Mouse (Mus musculus) left cerebral cortex, postnatal 14 days (tissue): ENCODE results near the gene Lipi. TPM values are rescaled to one million over a fixed set of nuclear protein-coding genes. Genes with fewer than 3 reads are reported as not detected.
A peak's percentile ranks its signal among the peaks of the same experiment; 100 is the strongest.

Source experiments
- DNase-seq, 2 experiments: peaks; one replicate each; pipeline ENCODE4 v3.0.0; 2021 to 2022; ENCODE audit warnings: low spot score in 2 of 2, mixed read lengths in 1 of 2
- intact Hi-C: fragments of 180-260 bp; cut with DNase I; formaldehyde crosslinking; loops from one replicate; pipeline ENCODE4 v1.15.1; 2025
- long read RNA-seq, 2 experiments: library from polyadenylated mRNA; stranded (forward); transcript quantifications; one replicate each; pipeline ENCODE4 v2.0.0; 2021
- total RNA-seq, 2 experiments: library from RNA; stranded (reverse); gene quantifications; 2 replicates each; pipeline ENCODE4 v1.2.3; 2021

Gene Lipi
- total RNA-seq = not detected
- long read RNA-seq, experiment 1 = 0 reads
- long read RNA-seq, experiment 2 = 0 reads

DNA sequence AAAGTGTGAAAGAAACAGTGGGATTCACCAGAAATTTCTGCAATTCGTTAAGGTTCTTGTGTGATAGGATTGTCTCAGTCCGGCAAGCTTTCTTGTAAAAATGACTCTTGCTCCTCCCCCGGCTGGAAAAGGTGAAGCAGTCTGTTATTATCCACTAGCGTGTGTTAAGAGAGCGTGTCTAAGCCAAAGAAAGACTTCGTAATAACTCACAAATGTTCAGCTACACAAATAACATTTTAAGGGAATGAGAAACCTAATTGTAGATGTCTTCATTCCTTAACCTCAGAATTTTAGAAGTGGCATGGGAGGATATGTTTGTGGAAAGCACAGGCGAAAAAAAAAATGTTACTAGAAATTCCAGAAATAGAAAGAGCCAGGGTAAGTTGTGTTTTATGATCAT is at the start of gene Lipi:
Gene Lipi (minus strand): TSS at position 101 of the 400 bp plus-strand sequence.
- no peak for DNase-seq
- intact Hi-C loops = no loop called here

DNA sequence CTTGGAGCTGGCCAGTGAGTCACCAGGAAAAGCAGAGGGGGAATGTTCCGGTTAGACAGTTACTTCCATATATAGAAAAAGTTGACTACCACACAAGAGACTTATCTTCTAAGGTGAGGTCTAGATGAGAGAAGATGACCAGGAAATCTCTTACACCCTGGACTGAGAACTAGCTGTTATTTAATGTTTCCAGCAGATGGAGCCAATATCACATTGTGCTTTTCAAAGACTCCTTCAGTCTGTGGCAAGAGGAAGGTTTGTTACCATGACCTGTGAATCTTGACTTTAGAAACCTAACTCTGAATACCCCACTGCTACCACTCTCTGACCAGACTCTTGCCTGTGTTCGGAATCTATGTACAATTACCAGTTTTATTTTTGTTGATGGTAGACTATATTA is 42.0 kb upstream of the Lipi start:
- no peak for DNase-seq
- intact Hi-C loops = loop anchor here (5.0 kb wide), 1 partner anchor 1274 kb away; no protein-coding TSS in a partner anchor

DNA sequence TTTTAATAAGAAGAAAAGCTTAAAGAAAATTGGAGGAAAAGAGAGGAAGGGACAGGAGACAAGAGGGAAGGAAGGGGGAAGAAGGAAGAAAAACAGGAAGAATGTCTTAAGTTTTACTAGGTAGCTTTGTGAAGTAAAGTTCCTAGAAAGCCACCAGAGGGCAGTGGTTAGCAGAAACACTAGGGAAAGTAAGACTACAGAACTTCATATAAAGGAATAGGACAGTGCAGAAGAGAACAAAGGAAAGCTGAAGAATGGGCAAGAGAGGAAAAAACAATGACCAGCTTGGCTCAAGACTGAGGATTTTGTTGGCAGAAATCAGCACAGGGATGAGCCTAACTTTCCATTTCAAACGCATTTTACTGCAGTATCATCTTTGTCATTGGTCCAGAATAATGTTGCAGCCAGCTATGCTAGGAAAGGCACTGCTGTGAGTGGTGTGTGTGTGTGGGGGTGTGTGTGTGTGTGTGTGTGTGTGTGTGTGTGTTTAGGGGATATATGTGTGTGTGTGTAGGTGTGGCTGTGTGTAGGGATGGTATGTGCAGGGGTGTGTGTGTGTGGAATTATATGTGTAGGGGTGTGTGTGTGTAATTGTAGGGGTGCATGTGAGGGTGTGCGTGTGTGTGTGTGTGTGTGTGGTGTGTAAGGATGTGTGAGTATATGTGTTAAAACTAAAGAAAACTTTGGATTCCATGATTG is 31.9 kb upstream of the Lipi start:
- intact Hi-C loops = loop anchor here (5.0 kb wide), 1 partner anchor 1280 kb away; no protein-coding TSS in a partner anchor
- peak in 1 of 2 experiments; percentile 45 for DNase-seq

DNA sequence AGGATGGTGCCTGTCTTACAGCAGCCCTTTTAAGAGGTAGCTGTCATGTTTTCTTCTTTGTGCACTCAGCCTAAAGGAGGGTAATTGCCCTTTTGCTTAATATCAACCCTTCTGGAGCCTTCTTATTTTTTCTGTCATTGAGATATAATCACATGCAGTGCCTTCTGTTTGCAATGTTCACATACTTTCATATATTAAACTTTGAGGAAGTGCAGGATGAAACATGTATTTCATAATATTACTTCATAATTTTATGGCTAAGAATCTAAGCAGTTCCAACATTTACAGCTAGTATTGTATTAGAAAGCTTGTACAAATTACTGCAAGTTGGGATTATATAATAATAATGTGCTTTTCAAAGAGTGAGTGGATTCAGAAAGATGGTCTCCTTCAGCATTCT is 26.7 kb upstream of the Lipi start:
- intact Hi-C loops = no loop called here
- no peak for DNase-seq

DNA sequence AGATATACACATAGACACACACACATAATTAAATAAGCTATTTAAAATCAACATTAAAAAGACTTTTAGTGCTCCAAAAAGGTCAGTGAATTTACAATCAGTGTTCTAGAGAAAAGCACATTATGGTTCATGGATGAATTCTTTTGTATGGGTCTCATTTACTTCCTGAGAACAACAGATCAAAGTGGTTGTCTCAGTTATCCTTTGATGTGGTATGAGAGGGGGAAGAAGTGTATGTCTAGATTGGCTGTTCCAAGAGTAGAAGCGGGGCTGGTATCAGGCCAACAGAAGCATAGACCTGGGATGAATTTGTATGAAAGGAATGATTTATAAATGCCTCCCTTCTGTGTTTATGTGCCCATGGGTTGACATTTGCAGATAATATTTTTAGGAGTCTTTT is 20.6 kb upstream of the Lipi start:
- intact Hi-C loops = no loop called here
- no peak for DNase-seq

DNA sequence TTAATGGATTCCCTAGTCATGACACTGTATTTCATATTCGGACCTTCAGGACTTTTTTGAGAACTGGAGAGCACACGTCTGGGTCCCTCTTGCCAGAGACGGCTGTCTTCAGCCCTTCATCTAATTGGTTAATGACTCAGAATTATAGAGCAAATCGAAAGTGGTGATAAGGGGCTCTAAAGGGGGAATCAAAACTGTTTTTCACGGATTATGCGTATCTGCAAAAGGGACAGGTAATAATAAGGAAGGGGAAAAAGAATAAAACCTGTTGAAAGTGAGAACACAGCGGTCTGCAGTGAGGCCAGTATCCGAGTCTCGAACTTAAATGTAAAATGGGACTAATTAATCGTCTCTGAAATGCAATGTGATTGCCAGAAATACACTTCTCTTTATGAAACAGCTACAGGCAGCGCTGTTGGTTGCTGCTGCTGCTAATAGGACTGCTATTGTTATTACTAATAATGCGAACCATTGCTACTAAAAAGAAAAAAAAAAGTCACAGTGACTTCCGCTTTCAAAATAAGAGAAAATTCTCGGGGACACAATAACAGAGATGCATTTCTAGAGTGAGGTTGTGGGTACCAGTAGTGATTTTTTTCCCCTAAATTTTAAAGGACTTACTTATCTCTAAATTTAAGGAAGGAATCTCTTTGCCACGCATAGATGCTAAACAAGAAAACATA is 7.8 kb upstream of the Lipi start:
- no peak for DNase-seq
- intact Hi-C loops = no loop called here

DNA sequence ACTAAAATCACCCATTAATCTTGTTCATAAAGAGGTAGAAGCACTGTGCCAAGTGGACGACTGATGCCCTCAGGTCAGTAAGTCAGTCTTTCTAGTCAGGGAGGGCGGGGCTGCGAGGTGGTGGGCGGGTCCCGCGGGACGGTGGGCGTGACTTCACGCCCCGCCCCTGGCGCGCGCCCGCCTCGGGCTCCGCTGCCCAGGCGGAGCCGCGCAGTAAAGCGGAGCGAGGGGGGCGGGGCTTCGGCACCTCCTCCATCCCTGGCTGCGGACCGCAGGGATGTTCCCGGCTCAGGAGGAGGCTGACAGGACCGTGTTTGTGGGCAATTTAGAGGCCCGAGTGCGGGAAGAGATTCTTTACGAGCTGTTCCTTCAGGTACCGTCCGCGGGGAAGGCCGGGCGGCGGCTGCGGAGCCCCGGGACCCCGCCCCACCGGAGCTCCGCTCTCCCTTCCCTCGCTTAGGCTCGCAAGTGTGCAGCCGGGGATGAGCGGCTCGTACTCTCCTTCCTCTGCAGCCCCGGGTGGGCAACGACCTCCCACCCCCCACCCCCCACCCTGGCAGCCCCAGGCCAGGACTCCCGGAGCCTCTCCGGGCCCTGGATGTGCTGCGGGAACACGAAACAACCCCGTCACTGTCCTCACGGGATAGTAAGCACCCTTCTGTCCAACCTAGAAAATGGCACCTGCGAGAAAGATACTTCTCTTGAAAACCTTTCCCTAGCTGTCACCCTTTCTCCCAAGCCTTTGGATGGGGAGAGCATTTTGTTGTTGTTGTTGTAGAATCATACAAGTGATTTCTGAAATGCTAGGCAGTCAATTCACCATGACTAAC is 7.0 kb upstream of the Lipi start, which contains the start of gene Rbm11:
Gene Rbm11 (plus strand): TSS at position 174 of the 830 bp plus-strand sequence.
- intact Hi-C loops = no loop called here
- peak; percentile 60 to 79 for DNase-seq

DNA sequence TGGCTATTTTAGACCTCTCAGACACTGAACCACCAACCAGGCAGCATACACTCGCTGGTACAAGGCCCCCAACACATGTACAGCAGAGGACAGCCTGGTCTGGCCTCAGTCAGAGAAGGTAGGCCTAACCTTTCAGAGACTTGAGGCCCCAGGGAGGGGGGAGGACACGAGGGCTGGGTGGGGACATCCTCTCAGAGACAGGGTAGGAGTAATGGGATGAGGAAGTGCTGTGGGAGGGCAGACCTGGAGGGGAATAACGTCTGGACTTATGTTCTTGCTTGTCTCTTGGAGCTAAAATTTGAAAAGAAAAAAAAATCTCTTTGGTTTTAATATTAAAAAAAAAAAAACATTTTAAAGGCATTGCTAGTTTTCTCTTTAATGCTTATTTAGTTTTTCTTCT is 605 bp upstream of the Lipi start:
- intact Hi-C loops = no loop called here
- no peak for DNase-seq

DNA sequence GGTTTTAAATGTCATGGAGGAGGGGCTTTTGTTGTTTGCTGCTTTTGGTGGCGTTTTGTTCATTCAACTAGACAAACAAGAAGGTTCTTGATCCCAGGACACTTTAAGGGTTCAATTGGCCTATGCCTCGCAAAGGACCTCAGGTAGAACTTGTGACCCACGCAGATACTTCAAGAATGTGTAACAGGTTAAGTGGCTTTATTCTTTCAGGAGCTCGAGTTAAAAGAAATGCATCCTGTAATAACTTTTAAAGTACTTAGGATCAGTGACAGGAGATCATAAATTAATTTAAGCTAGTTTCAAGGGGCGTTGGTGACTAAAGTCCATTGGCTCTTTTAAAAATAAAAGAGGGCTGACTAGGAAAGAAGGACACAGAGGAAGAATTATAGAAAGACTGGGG is 3.6 kb downstream of the Lipi start:
- intact Hi-C loops = no loop called here
- no peak for DNase-seq

DNA sequence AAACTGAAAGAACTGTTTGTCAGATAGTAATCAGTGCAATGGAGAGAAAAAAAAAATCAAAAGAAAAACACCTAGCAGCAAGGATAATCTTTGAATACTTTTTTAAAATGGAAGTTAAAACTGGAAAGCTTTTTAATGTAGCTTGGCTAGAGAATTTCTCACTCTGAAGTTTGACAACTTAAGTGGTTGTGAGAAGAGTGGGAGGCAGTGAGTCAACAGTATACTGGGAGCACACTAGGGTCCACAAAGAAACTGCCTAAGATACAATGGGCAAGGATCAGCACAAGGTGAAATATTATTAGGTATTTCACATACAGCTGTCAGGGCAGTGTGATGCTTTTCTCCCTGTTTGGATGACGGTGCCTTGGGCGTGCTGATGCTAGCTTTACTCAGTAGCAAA is 23.0 kb downstream of the Lipi start:
- DNase-seq = no peak
- intact Hi-C loops = no loop called here

DNA sequence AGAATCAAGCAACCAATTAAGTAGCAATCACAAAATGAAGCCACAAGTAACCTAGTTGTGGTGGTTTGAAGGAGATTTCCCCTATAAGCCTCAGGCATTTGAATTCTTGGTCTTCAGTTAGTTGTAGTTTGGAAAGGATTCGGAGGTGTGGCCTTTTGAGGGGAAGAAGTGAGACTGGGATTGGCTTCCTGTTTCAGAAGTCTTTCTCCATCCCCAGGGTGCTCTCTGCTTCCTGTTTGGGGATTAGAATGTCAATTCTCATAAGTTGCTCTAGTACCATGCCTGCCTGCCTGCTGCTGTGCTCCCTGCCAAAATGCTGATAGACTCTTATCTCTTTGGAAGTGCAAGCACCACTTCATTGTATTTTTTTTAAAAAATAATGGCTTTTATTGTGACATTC is 40.6 kb downstream of the Lipi start:
- no peak for DNase-seq
- intact Hi-C loops = no loop called here

DNA sequence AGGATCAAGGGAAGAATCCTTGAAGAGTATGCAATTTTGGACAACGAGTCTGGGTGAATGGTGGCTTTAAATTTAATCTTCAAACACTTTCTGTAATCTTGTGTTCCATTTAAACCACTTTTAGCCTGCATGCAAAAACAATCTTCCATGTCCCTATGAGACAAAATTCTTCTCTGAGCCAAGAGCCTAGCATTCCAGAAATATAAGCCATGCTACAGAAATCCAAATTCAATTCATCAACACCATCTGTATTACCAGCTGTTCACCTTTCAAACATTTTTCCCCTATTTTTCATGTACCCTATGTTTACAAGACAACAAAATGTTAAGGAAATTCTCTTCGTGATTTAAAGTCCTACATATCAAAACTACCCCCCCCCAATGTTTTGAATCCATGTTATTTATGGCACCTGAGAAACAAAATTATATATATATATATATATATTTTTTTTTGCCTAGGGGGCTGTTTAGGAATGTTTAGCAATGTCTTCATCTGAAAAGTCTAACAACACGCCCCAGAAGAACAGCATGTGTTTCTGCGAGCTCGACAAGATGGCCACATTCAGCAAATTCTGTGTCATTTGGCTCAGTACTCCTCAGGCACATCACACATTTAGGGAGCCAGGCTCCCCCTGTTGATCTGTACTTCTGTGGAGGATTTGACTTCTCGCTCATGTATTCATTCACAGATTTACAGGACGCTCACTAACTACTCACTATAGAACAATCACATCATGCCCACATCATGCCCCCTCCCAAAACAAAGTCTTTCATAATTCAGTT is 47.9 kb downstream of the Lipi start:
- intact Hi-C loops = no loop called here
- peak; percentile 8 to 9 for DNase-seq

DNA sequence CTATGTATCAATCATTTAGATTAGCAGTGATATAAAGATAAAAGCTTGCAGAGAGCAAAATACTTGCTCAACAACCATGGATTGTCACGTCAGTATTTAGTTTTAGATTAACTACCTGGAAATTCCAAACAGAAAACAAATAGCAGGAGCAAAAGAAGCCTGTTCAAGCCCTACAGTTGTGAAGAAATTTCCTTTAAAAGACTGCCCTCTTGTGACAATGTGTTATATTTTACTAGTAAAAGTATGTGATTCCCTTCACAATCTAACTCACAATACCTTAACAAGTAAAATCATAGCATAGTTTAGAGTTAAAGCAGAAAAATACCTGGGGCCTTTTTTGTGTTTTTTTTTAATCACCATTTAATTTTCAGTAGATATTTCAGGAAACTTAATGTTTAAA is 54.2 kb downstream of the Lipi start:
- intact Hi-C loops = loop anchor here (2.0 kb wide), 1 partner anchor 189 kb away; no protein-coding TSS in a partner anchor
- peak in 1 of 2 experiments; percentile 11 for DNase-seq

DNA sequence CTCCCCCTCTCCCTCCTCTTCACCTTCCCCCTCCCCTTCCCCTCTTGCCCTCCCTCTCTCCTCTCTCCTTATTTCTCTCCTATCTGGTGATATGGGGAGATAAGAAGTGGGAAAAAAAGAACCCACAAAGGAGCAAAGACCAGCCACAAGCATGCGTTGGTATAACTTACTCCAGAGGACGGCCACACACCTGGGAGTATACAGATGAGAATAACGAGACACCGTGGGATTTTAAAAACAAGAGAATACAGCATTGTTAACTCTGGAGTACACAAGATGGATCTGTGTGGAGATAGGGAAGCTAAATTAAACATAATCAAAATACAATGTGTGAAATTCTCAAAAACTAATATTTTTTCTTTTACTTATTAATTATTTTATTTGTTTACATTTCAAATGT is 89.3 kb downstream of the Lipi start:
- DNase-seq = no peak
- intact Hi-C loops = no loop called here

Other genes starting within 250 kb of the Lipi start
- 1 to 10 TPM; 4.9 to 6.8 TPM for gene Rbm11, start 6.8 kb upstream of the Lipi start, total RNA-seq
- 10 to 100 TPM; 35.3 to 36.9 TPM for gene Hspa13, start 181.0 kb upstream of the Lipi start, total RNA-seq